Mouse (Mus musculus) colon, adult 2 months (tissue): Measurements from ENCODE around the gene Zfp777. TPM values are rescaled to one million over a fixed set of nuclear protein-coding genes. Genes with fewer than 3 reads are reported as not detected.

Source experiments
- polyA plus RNA-seq: library from polyadenylated mRNA; depleted of rRNA; stranded (reverse); fragments of >200 nt; gene quantifications from 2 replicates; pipeline ENCODE4 v1.2.3, GENCODE M21; 2012; rRNA removed

Zfp777 gene
- 21.7 and 25.3 TPM in 2 replicates for polyA plus RNA-seq

GRCm38 (mm10) chr6:48048426-48049272 is at the start of gene Zfp777:
Zfp777 (minus strand) TSS chr6:48048911.

GRCm38 (mm10) chr6:48086471-48086878 is 37.8 kb upstream of the Zfp777 start, which contains the start of gene Zfp746:
Zfp746 (minus strand) TSS chr6:48086593.

Other genes starting within 250 kb of the Zfp777 start
- 23.6 and 29.1 TPM in 2 replicates for gene Pdia4, start 235.5 kb downstream of the Zfp777 start, polyA plus RNA-seq
- 0.30 and 0.47 TPM in 2 replicates for gene Zfp786, start 218.0 kb downstream of the Zfp777 start, polyA plus RNA-seq
- gene Zfp398, start 213.2 kb downstream of the Zfp777 start, polyA plus RNA-seq = 7.5 and 9.3 TPM in 2 replicates
- 8.5 and 9.9 TPM in 2 replicates for gene Zfp282, start 171.7 kb downstream of the Zfp777 start, polyA plus RNA-seq
- gene Zfp212, start 128.4 kb downstream of the Zfp777 start, polyA plus RNA-seq = 8.6 and 10.0 TPM in 2 replicates
- 10.7 and 11.0 TPM in 2 replicates for gene Zfp956, start 95.5 kb downstream of the Zfp777 start, polyA plus RNA-seq
- 23.6 and 24.7 TPM in 2 replicates for gene Zfp746, start 37.7 kb upstream of the Zfp777 start, polyA plus RNA-seq